Mouse (Mus musculus) C2C12 (cell line): Measurements from ENCODE around the gene 4930412O13Rik. TPM values are rescaled to one million over a fixed set of nuclear protein-coding genes. Genes with fewer than 3 reads are reported as not detected.

Experiments
- H3K27me3 ChIP-seq: one replicate; pipeline ENCODE4 v1.6.1; 2011; ENCODE audit not compliant: control insufficient read depth, insufficient read depth, insufficient read length
- H3K36me3 ChIP-seq: one replicate; pipeline ENCODE4 v1.6.1; 2011; ENCODE audit not compliant: control insufficient read depth, insufficient read depth
- H3K4me3 ChIP-seq: one replicate; pipeline ENCODE4 v1.5.1; 2011; ENCODE audit warnings: mild to moderate bottlenecking, control low read depth; ENCODE audit not compliant: poor library complexity, insufficient read depth, severe bottlenecking
- H3K79me2 ChIP-seq: one replicate; pipeline ENCODE4 v1.6.1; 2011; ENCODE audit not compliant: control insufficient read depth, insufficient read depth
- H3K79me3 ChIP-seq: one replicate; pipeline ENCODE4 v1.6.1; 2011; ENCODE audit warnings: low read depth, control low read depth
- H3ac ChIP-seq: one replicate; pipeline ENCODE3; 2011; ENCODE audit warnings: low read depth; ENCODE audit not compliant: control insufficient read depth, insufficient read length
- CEBPB ChIP-seq: IDR thresholded peaks from one replicate; pipeline ENCODE4 v1.6.1; 2011; ENCODE audit warnings: low read depth, mild to moderate bottlenecking, control low read depth, moderate library complexity
- CTCF ChIP-seq: IDR thresholded peaks from one replicate; pipeline ENCODE4 v1.5.1; 2011; ENCODE audit not compliant: control insufficient read depth, insufficient read depth, insufficient read length
- FOSL1 ChIP-seq: IDR thresholded peaks from one replicate; pipeline ENCODE4 v1.8.0; 2011; ENCODE audit warnings: mild to moderate bottlenecking, low read length; ENCODE audit not compliant: poor library complexity, insufficient read depth, severe bottlenecking
- MAX ChIP-seq: IDR thresholded peaks from one replicate; pipeline ENCODE4 v1.6.1; 2011; ENCODE audit warnings: mild to moderate bottlenecking, control low read depth
- MYOD1 ChIP-seq: IDR thresholded peaks from one replicate; pipeline ENCODE4 v1.6.1; 2011; ENCODE audit warnings: low read depth; ENCODE audit not compliant: control insufficient read depth, insufficient read length
- MYOG ChIP-seq: IDR thresholded peaks from one replicate; pipeline ENCODE4 v1.6.1; 2011; ENCODE audit not compliant: control insufficient read depth, insufficient read length; ENCODE audit errors: extremely low read depth
- USF1 ChIP-seq: IDR thresholded peaks from one replicate; pipeline ENCODE4 v1.6.1; 2011; ENCODE audit warnings: low read depth, mild to moderate bottlenecking, control low read depth, moderate library complexity
- polyA plus RNA-seq: library from polyadenylated mRNA; unstranded; fragments of >200 nt; fragmentation: generic; extraction: Trizol; gene quantifications from one replicate; pipeline ENCODE4 v1.2.1, GENCODE M21; 2012; ENCODE audit warnings: missing spikeins

Gene 4930412O13Rik
- polyA plus RNA-seq, 1 experiment, result not detected

- TF ChIP-seq USF1 (no peak), CEBPB (no peak), MYOD1 (no peak), FOSL1 (no peak), CTCF (no peak), MAX (no peak), MYOG (no peak)
- H3K27me3 ChIP-seq, result no peaks in the 10 kb centered on the region
- H3K4me3 ChIP-seq, result no peak overlapping the region
Measured at GRCm38 (mm10) chr2:9882926-9883802, 2.1 kb downstream of the 4930412O13Rik start.

DNA sequence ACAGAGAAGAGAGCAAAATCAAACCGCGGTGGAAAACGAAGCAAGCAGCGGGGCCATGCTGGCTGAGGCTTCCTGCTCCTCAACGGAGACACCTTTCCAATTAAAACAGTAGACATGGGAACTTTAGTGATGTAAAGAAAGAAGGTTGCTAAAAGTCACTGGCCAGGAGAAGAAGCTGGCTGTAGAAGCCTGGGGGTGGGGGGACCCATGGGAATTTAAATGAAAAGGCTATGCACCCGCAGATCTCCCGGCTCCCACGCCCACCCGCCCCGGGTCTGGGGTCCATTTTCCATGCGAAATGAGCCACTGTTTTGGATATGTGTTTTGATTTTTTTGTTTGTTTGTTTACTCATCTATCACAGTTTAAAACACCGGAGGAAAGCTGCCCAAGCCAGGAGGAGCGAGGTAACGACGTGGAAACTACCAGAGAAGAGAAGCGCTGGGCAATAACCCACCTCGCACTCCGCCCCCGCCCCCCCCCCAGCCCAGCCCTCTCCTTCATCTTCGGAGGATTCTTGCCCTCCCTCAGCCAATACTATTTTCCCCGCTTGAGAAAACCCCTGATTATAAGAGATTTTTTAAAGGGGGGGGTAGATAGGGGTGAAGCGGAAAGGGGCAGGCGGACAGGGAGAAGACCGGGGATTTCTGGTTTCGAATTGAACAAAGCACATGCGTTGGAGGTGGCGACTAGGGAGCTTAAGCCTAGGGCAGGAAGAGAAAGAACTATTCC lies 2.9 kb downstream of the 4930412O13Rik start:
- H3ac ChIP-seq, result no peak overlapping the region
- no peaks in the 10 kb centered on the region for H3K36me3 ChIP-seq
- no peaks in the 10 kb centered on the region for H3K79me3 ChIP-seq
- no peak for TF ChIP-seq MAX
- no peak for TF ChIP-seq CTCF
- no peak for TF ChIP-seq MYOG
- no peak for TF ChIP-seq USF1
- no peak for TF ChIP-seq MYOD1
- no peak for TF ChIP-seq CEBPB
- H3K4me3 ChIP-seq, result no peak overlapping the region
- H3K27me3 ChIP-seq, result no peaks in the 10 kb centered on the region
- H3K79me2 ChIP-seq, result no peaks in the 10 kb centered on the region

More at GRCm38 (mm10) chr2:9882926-9883802, 2.1 kb downstream of the 4930412O13Rik start:
- H3ac ChIP-seq, result no peak overlapping the region
- no peaks in the 10 kb centered on the region for H3K36me3 ChIP-seq
- no peaks in the 10 kb centered on the region for H3K79me3 ChIP-seq
- H3K79me2 ChIP-seq, result no peaks in the 10 kb centered on the region

- H3K79me3 ChIP-seq, result no peaks in the 10 kb centered on the region
- H3K4me3 ChIP-seq, result no peak overlapping the region
- no peak overlapping the region for H3ac ChIP-seq
- TF ChIP-seq MYOD1 (no peak), MYOG (no peak), FOSL1 (no peak), MAX (no peak), CTCF (no peak)
- H3K79me2 ChIP-seq, result no peaks in the 10 kb centered on the region
- H3K27me3 ChIP-seq, result no peaks in the 10 kb centered on the region
- no peaks in the 10 kb centered on the region for H3K36me3 ChIP-seq
Measured at GRCm38 (mm10) chr2:9884533-9885216, 3.6 kb downstream of the 4930412O13Rik start.

DNA sequence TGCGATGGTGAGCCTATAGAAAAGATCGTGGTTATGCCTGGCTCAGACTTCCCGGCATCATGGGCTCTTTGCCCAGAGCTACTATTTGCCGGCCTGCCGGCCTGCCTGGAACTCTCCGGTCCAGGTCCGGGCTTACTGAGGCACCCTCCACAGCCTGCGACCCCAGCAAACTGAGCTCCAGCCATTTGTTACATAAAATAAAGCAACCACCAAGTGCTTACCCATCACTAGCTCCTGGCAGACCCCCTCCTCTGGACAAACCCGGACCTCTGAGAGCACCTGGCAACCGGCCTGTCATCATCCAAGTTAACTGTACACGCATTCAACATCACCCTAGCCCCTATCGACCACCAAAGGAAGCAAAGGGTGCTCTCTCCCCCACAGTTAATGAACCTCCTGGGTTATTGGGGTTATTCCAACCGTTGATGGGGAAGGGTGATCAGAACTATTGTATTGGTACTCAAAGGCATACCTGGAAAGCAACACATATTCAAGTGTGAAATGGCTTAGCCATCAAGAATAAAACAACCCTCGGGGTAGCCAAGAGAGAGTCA lies 4.2 kb downstream of the 4930412O13Rik start:
- Histone ChIP-seq H3K79me2 (no peaks in the 10 kb centered on the region), H3K27me3 (no peaks in the 10 kb centered on the region), H3K36me3 (no peaks in the 10 kb centered on the region), H3K79me3 (no peaks in the 10 kb centered on the region), H3K4me3 (no peak overlapping the region), H3ac (no peak overlapping the region)
- no peak for TF ChIP-seq CEBPB

GRCm38 (mm10) chr2:9886031-9886430 lies 5.0 kb downstream of the 4930412O13Rik start:
- Histone ChIP-seq H3ac (no peak overlapping the region), H3K79me2 (no peaks in the 10 kb centered on the region), H3K27me3 (no peaks in the 10 kb centered on the region), H3K79me3 (no peaks in the 10 kb centered on the region), H3K36me3 (no peaks in the 10 kb centered on the region), H3K4me3 (no peak overlapping the region)
- TF ChIP-seq FOSL1 (no peak), USF1 (no peak), CTCF (no peak), CEBPB (no peak), MAX (no peak), MYOG (no peak), MYOD1 (no peak)
